Mouse (Mus musculus): ENCODE measurements around the gene Emp1.

GRCm38 (mm10) chr6:135324111-135324510 lies 38.2 kb upstream of the Emp1 start:
- TF ChIP-seq POLR2A (IDR thresholded peaks at IDR 0.05; ENCODE audit: control insufficient read depth in 1 of 2, insufficient read depth in 1 of 2, low read depth in 1 of 2, low read length in 2 of 2, poor library complexity in 1 of 2) = no peak
- no peak for TF ChIP-seq CTCF (IDR thresholded peaks at IDR 0.05 in 2 of 3, conservative IDR thresholded peaks at IDR 0.05 in 1 of 3; ENCODE audit: control insufficient read depth in 1 of 3, insufficient read depth in 1 of 3, low read depth in 2 of 3, low read length in 3 of 3, poor library complexity in 1 of 3, severe bottlenecking in 1 of 3)
- TF ChIP-seq TCF12 (IDR thresholded peaks at IDR 0.05; ENCODE audit: low read depth, low read length) = no peak
- TF ChIP-seq POLR2AphosphoS2 (IDR thresholded peaks at IDR 0.05; ENCODE audit: low read length) = no peak
- TF ChIP-seq NRF1 (IDR thresholded peaks at IDR 0.05; ENCODE audit: insufficient read depth, low read depth, low read length, poor library complexity, severe bottlenecking) = no peak
- TF ChIP-seq ZKSCAN1 (IDR thresholded peaks at IDR 0.05; ENCODE audit: low read depth, low read length) = no peak
- TF ChIP-seq BHLHE40 (IDR thresholded peaks at IDR 0.05; ENCODE audit: borderline replicate concordance, low read depth, low read length) = no peak
- no peak for TF ChIP-seq GATA1 (IDR thresholded peaks at IDR 0.05; ENCODE audit: low read depth, low read length)
- no peak for TF ChIP-seq UBTF (IDR thresholded peaks at IDR 0.05; ENCODE audit: borderline replicate concordance, insufficient read depth, low read depth, low read length)
- no peak for TF ChIP-seq RAD21 (IDR thresholded peaks at IDR 0.05; ENCODE audit: low read depth, low read length)
- TF ChIP-seq POLR2AphosphoS5 (IDR thresholded peaks at IDR 0.05; ENCODE audit: borderline replicate concordance, low read depth, low read length) = no peak
- TF ChIP-seq SMC3 (IDR thresholded peaks at IDR 0.05; ENCODE audit: low read depth, low read length) = no peak
- no peak for TF ChIP-seq MYC (IDR thresholded peaks at IDR 0.05; ENCODE audit: low read depth, low read length)

All from MEL (cell line).